ENCODE assay signal across 17 mouse cellular contexts in the genomic region with DNA sequence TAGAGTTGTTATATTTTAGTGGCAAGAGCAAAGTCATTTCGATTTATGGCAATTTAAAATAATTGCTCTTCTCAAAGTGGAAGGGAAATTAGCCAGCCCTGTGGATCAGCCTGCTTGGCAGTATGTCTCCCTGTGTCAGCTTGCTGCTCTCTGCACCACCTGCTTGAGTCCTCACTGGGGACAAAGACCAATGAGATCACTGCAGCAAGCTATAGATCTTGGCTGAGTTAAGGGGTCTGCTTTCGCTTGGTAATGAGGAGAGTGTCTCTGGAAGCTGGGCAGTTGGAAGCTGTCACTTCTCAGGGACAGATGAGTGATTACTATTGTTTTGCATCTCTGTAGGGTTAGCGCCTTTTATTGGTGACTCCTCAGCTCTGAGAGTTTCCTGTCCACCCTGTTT. TPM values are rescaled to one million over a fixed set of nuclear protein-coding genes. Genes with fewer than 3 reads are reported as not detected.
A peak's percentile ranks its signal among the peaks of the same experiment; 100 is the strongest.
DNase-seq lines count a peak whose midpoint lies in the region; ATAC-seq and TF ChIP-seq lines count a peak whose summit lies in the region.
"Had no signal": no experiment of that assay in that cellular context is flagged by ENCODE, and none has a peak within 500 bp of the region (broad histone marks: within the 10 kb centered on the region; RNA-seq: fewer than 3 reads in every experiment).

No protein-coding gene starts in this region.

- no peak overlapping the region for H3K9ac ChIP-seq in hindbrain, embryonic 15.5 days
- no peak overlapping the region for H3K9ac ChIP-seq in neural tube, embryonic 11.5 days (ENCODE audit: low read length)
- H3K9ac ChIP-seq: liver, postnatal 0 days; stomach, embryonic 15.5 days had no signal

- DNase-seq in cerebellum, postnatal 10 days = peak; percentile 15 to 26
- no peak for DNase-seq in cerebellum, postnatal 25 days
- DNase-seq in brain, embryonic 14.5 days (ENCODE audit: low read depth) = peak; percentile 75
- DNase-seq in neural tube, embryonic 11.5 days (ENCODE audit: low spot score) = peak; percentile 41
- DNase-seq in adrenal gland, postnatal 10 days = no peak
- no peak for DNase-seq in left cerebral cortex, postnatal 36 days (ENCODE audit: low spot score in 2 of 2)
- no peak for DNase-seq in frontal cortex, adult 2 months (ENCODE audit: extremely low spot score in 1 of 2, low spot score in 1 of 2)
- DNase-seq: cerebellum, adult 11-12 months; gastrocnemius, postnatal 10 days; liver, postnatal 0 days; thymus, postnatal 14 days had no signal

- peaks cover 22% of the 10 kb centered on the region for H3K4me1 ChIP-seq in hindbrain, embryonic 15.5 days (replicated peaks)
- H3K4me1 ChIP-seq in neural tube, embryonic 11.5 days (ENCODE audit: control insufficient read depth, insufficient read depth, low read length) = peaks cover 18% of the 10 kb centered on the region

- 13% methylated on average over 3 of the region's 3 CpGs for WGBS in hindbrain, embryonic 15.5 days
- 16% methylated on average over 3 of the region's 3 CpGs for WGBS in neural tube, embryonic 11.5 days

- H3K27me3 ChIP-seq in hindbrain, embryonic 15.5 days = no peaks in the 10 kb centered on the region
- no peaks in the 10 kb centered on the region for H3K27me3 ChIP-seq in neural tube, embryonic 11.5 days (ENCODE audit: control insufficient read depth, insufficient read depth, low read length)
- H3K27me3 ChIP-seq: CH12.LX; stomach, embryonic 15.5 days had no signal

- H3K4me3 ChIP-seq in hindbrain, embryonic 15.5 days = no peak overlapping the region
- H3K4me3 ChIP-seq in neural tube, embryonic 11.5 days (ENCODE audit: low read depth, low read length) = no peak overlapping the region
- H3K4me3 ChIP-seq: stomach, embryonic 15.5 days had no signal

- intact Hi-C loops in left cerebral cortex, postnatal 36 days (cut with DNase I) = no loop called here

- TF ChIP-seq POLR2A in brain, embryonic 14.5 days (IDR thresholded peaks at IDR 0.05; ENCODE audit: borderline replicate concordance, extremely low read depth, insufficient read depth, insufficient read length, poor library complexity, severe bottlenecking) = no peak

- TF ChIP-seq CTCF in brain, embryonic 14.5 days (IDR thresholded peaks at IDR 0.05; ENCODE audit: borderline replicate concordance, extremely low read depth, insufficient read depth, insufficient read length) = no peak

- peak; percentile 60; the same call in 1 of the 2 replicates for ATAC-seq in hindbrain, embryonic 15.5 days (ENCODE audit: low FRiP score, low read depth)
- ATAC-seq in neural tube, embryonic 11.5 days (ENCODE audit: insufficient read depth, low FRiP score, low TSS enrichment) = peak; percentile 84
- ATAC-seq: activated CD4-positive, CD25-positive, alpha-beta regulatory T cell, adult 4 months; liver, postnatal 0 days had no signal

- no peak overlapping the region for H3K27ac ChIP-seq in hindbrain, embryonic 15.5 days (replicated peaks)
- no peak overlapping the region for H3K27ac ChIP-seq in neural tube, embryonic 11.5 days (ENCODE audit: low read depth, low read length)
- H3K27ac ChIP-seq: stomach, embryonic 15.5 days had no signal

- H3K9me3 ChIP-seq in hindbrain, embryonic 15.5 days = no peaks in the 10 kb centered on the region
- no peaks in the 10 kb centered on the region for H3K9me3 ChIP-seq in neural tube, embryonic 11.5 days (ENCODE audit: control insufficient read depth, low read length)
- H3K9me3 ChIP-seq: stomach, embryonic 15.5 days had no signal

- no peak overlapping the region for H3K4me2 ChIP-seq in hindbrain, embryonic 15.5 days
- 0 out of 2 replicates have a peak overlapping the region, but pooled peaks have one; percentile 0 for H3K4me2 ChIP-seq in neural tube, embryonic 11.5 days (ENCODE audit: low read depth)
- H3K4me2 ChIP-seq: heart, embryonic 11.5 days; stomach, embryonic 15.5 days had no signal

- H3K36me3 ChIP-seq in hindbrain, embryonic 15.5 days = no peaks in the 10 kb centered on the region
- no peaks in the 10 kb centered on the region for H3K36me3 ChIP-seq in neural tube, embryonic 11.5 days (ENCODE audit: control insufficient read depth, insufficient read depth, low read length)
- H3K36me3 ChIP-seq: stomach, embryonic 15.5 days had no signal

RNA-seq across cellular contexts. Expression of gene Dchs2, which starts 14.9 kb away (rescaled TPM):
- polyA plus RNA-seq in brain, embryonic 14.5 days (2012; rRNA removed) = 0.69 and 1.8 TPM in 2 replicates
- 0.97 and 1.1 TPM in 2 replicates for polyA plus RNA-seq in hindbrain, embryonic 15.5 days (2015; fragmentation: Nextera tagmentation; extraction: Ambion mirVana)
- polyA plus RNA-seq in neural tube, embryonic 11.5 days (2014; fragmentation: Nextera tagmentation; extraction: Ambion mirVana) = 1.1 and 1.2 TPM in 2 replicates
- total RNA-seq in adrenal gland, postnatal 10 days (2021) = 1 to 10 TPM; 1.7 to 2.4 TPM
- 1 to 10 TPM; 2.0 to 4.5 TPM for total RNA-seq in left cerebral cortex, postnatal 36 days (2021)
- polyA plus RNA-seq in frontal cortex, adult 2 months (2012; rRNA removed) = 0.53 and 0.64 TPM in 2 replicates
- total RNA-seq: CH12.LX; megakaryocyte progenitor cell, adult 5-6 weeks had no signal
- polyA plus RNA-seq: activated CD4-positive, CD25-positive, alpha-beta regulatory T cell, adult 4 months had no signal

RNA-seq across cellular contexts. Expression of gene Plrg1, which starts 57.5 kb away (rescaled TPM):
- polyA plus RNA-seq in brain, embryonic 14.5 days (2012; rRNA removed) = 87.6 and 101 TPM in 2 replicates
- 92.6 and 99.3 TPM in 2 replicates for polyA plus RNA-seq in hindbrain, embryonic 15.5 days (2015; fragmentation: Nextera tagmentation; extraction: Ambion mirVana)
- 141 and 149 TPM in 2 replicates for polyA plus RNA-seq in neural tube, embryonic 11.5 days (2014; fragmentation: Nextera tagmentation; extraction: Ambion mirVana)
- total RNA-seq in adrenal gland, postnatal 10 days (2021) = 10 to 100 TPM; 44.2 to 45.3 TPM
- 10 to 100 TPM; 39.4 to 39.7 TPM for total RNA-seq in left cerebral cortex, postnatal 36 days (2021)
- 44.6 and 49.6 TPM in 2 replicates for polyA plus RNA-seq in frontal cortex, adult 2 months (2012; rRNA removed)

Comparison
In these comparisons a context has a peak if more than half of its experiments do, and no peak if none do; other contexts are left out.
1. DNase-seq: peak in cerebellum, postnatal 10 days (2 of 2), brain, embryonic 14.5 days (single experiment) and neural tube, embryonic 11.5 days (single experiment); none in cerebellum, postnatal 25 days (0 of 2), adrenal gland, postnatal 10 days (single experiment), left cerebral cortex, postnatal 36 days (0 of 2) and frontal cortex, adult 2 months (0 of 2).